Mouse (Mus musculus) gastrocnemius, postnatal 25 days (tissue): ENCODE data around the gene Xxylt1. TPM values are rescaled to one million over a fixed set of nuclear protein-coding genes. Genes with fewer than 3 reads are reported as not detected.
"Not testable (repeated sequence)": the region's sequence is repeated elsewhere in the genome, so short reads cannot be mapped to it uniquely, and the experiment has no call there.

Source experiments
- DNase-seq: peaks from one replicate; pipeline ENCODE4 v3.0.0; 2022
- total RNA-seq, 2 experiments: library from RNA; stranded (reverse); gene quantifications; 1 replicate in 1 of 2; 2 replicates in 1 of 2; pipeline ENCODE4 v1.2.3; 2021

Gene Xxylt1
- total RNA-seq, 2 experiments from 2014 or later, result 2.8 to 3.3 TPM

DNA sequence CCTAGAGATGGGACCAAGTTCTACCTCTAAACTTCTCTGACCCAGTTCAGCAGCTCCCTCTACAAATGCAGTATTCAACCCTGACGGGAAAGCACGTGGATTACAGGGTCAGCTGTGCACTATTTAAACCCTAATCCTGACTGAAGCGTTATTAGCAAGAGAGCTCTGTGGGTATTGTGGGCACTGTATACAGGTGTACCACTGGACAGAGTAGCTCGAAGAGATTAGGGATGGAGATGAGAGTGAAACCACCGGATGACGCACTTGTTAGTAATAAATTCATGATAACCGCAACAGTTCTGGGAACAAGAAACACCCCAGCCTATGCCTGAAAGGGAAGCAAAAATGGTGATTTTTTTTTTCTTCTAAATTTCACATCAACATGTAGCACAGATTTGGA lies 57.0 kb downstream of the Xxylt1 start:
- no peak for DNase-seq

DNA sequence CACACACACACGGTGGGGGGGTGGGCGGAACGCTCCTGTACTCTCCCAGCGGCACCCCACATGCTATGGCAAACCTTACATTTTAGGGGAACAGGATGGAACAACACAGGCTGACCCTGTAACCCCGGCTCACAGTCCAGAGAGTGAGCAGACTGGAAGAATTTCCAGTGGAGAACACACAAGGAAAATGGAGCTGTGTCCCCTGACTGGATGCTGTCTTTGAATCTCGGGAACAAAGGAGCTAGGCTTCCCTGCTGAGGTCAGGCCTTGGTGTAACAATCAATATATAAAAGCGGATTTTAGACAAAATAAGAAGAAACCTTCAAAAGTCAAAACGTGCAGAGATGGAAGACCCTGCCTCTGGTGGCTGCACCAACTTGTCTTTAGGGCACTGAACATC lies 57.4 kb downstream of the Xxylt1 start:
- DNase-seq, result no peak

DNA sequence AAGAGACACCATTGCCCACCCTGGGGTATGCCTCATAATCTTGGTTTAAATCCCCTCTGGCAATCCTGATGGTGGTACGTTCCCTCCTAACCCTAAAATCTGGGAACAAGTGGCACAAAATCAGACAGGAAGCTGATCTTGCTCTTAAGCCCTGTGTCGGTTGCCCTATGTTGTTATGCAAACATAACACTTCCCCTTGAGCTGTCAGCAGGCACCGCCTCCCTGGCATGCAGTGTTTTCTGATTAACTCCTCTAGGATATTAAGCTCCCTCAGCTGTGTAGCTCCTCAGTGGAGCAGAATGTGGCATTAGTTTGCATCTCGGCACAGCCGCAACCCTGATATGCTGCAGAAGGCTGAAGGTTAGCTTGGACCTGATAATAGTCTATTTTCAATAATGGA lies 58.9 kb downstream of the Xxylt1 start:
- no peak for DNase-seq

DNA sequence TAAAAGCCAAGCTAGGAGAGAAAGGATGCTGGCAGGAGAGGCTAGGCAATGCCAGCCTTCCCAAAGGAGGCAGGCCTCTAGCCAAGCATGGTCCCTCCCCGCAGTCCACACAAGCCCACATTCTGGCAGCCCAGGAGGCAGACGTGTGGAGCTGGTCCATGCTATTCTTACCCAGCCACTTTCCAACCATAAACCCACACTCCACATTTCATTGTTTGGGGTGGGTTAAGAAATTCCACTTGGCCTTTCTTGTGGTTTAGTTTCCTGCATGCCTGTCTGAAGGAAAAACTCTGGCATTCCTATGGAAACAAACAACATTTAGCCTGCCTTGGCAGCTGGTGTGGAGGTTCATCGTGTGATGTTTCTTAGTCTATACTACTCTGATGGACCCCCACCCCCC lies 61.7 kb downstream of the Xxylt1 start:
- no peak for DNase-seq

DNA sequence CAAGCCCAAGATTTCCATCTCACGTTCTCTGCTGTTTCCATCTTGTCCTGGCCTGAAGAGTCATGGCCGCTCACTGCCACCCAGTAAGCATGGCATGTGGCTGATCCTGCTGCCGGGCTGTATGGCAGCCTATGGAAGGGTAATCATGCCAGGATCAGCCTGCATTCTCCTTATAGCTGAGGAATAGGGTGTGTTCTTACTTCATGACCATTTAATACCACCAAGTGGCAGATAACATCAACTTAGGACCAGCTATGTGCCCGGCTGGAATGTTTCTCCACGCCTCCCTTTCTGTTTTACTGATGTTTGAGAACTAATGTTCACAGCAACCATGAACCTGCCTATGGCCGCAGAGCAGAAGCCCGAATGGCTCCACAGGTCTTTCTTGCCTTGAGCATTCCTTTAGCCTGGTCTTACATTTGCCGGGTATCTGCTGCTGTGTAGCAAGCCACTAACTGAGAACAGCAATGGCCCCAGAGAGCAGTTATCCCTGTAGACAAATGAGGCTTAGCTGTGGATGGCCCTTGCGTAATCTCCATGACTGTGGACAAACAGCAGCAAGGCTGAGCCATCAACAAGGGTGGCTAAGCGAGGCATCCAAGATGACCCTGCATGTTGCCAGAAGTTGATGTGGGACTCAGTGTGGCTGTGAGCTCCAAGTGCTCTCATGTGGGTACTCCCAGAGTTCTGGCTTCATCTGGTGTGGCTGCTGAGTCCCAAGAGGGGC lies 63.4 kb downstream of the Xxylt1 start:
- DNase-seq, result no peak

DNA sequence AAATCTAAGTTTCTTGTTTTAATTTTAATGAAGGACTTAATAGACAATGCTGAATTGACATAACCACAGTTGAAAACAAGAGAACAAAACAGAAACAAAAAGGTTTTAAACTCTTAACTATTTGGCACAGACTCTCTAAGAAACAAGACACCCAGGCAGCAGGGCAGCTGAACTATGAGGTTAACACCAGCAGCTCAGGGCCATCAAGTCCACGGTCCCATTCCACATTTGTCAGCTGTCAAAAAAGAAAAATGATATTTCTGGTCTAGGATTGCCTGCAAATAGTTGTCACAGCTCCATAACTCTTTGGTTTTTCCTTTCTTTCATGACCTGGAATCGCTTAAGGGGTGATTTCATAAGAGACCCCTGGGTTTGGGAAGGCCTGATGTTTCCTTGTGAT lies 64.6 kb downstream of the Xxylt1 start:
- DNase-seq, result no peak

DNA sequence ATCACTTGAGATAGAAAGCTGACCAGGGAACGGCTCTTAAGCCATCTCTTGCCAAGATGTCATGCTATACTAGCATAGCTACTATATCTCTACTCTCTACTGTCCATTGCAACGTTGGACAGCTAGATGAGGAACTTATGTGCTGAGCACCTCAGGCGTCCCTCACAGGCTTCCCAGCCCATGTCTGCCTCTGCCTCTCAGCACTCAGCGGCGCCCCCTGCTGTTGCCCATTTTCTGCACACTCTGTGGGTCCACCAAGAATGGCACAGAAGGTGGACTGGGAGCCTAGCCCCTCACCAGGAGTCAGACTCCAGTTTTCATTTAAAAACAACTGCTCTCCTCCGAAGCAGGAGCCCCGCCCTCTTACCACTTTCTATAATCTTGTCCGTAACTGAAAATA lies 65.1 kb downstream of the Xxylt1 start:
- no peak for DNase-seq

DNA sequence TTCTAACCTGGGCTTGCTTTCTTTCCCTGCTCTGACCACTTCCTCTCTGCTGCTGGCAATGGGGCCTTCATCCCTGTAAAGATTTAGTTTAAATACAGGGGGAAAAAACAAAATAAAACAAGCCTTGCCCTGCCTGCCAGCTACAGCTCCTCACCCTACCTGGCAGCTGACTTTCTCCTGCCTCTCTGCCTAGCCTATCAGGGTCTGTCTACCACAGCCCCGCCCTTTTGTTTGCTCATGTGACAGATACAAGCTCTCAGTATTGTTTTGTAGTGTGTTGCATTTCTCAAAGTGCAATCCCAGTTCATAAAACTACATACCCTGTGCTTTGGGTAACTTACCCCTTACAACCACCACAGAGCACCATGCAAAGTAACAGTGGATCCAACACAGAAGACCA lies 66.0 kb downstream of the Xxylt1 start:
- no peak for DNase-seq

DNA sequence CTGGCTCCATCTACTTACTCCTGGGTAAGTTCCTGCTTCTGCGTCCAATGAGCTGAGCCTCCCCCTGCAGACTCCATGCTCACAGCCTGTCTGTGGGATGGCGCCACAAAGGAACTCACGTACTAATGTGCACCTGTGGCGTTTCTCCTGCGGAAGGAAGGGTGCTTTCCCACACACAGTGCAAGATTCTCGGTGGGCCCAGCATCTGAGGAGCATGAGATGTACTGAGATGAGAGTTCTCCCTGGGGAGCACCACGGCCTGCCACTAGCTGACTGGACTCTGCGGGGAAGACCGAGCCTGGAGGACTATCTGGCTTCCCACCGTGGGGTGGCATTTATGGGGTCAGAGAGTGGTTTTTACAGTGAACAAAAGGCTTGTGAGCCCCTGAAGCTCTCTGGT lies 69.0 kb downstream of the Xxylt1 start:
- DNase-seq, result no peak

DNA sequence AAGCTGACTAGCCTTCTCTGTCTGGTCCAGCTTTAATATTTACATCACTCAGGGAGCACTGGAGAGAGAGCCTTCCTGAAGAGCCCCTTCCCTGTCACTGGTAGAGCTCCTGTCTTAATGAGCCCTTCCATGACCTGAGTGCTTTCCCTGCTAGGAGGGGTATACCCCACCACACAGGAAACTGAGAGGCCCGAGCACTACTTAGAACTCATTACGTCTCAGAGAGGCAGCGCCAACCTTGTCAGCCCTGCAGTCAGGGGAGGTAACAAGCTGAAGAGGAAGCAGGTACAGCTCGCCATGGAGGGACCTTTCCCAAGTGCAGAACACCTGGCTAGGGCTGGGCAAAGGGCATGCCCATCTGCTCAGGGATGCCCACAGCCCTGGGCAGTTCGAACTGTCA lies 70.8 kb downstream of the Xxylt1 start:
- DNase-seq, result no peak

DNA sequence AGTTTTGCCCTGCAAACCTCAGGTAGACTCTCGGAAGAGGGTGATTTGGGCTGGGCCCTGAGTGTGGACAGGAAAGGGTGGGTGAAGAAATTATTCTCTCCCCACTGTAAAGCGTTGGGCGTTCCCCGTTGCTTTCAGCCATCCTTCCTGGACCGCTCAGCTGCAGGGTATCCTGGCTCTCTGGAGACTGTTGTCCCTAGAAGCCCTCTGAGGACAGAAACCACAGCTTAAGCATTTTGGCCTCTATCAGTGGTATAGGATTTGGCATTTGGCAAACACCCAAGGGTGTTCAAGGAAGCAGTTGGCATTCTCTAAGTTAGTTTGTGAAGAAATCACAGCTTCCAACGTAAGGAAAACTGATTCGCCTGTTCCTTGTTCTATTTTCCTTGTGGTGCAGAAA lies 72.9 kb downstream of the Xxylt1 start:
- DNase-seq, result no peak

DNA sequence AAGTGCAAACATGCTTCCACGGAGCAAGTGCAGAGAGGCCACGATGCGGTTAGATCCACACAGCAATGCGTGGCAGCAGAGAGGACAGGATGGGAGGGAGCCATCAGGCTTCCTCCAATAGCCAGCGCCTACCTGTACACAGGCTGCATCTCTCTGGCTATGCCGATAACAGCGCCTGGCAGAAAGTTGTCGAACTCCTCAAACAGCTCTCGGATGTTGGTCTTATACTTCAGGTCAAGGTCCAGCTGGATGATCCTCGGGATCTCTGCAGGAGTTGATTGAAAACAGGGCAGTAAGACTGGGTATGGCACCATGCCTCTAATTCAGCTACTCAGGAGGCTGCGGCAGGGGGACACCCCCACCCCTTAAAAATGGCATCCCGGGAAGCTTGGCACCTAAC lies 73.7 kb downstream of the Xxylt1 start:
- DNase-seq, result no peak

DNA sequence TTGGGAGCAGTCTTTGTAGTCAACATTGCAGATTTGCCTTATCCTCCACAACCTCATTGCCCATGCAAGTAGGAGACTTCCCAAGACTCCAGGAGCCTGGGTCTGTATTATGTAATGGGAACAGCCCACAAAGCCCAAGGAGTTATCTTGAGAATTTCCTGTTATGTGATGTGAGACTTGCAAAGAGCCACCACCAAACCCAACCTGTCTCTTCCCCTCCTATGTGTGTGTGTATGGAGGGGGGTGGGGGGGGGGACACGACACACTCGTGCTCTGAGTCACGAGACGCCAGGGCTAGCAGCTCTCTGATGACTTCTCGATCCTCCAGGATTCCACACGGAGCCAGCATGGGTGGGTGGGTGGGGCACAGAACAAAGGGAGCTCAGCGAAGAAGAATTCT lies 75.5 kb downstream of the Xxylt1 start:
- DNase-seq, result no peak

DNA sequence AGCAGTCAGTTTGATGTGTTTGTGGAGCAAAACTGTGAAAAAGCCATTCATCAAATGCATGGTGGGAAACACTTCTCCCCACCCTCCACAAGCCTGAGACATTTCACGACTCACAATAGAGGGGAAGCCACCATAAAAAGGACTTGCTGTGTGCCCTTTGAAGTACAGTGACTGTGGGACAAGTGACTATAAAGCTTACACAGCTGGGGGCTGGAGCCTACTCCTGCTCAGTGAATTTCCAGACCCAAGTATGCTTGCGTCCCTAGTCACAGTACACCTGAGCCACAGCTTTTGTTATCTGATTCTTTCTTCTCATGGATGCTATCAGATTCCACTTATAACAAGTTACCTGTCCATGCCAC lies 76.9 kb downstream of the Xxylt1 start:
- no peak for DNase-seq

DNA sequence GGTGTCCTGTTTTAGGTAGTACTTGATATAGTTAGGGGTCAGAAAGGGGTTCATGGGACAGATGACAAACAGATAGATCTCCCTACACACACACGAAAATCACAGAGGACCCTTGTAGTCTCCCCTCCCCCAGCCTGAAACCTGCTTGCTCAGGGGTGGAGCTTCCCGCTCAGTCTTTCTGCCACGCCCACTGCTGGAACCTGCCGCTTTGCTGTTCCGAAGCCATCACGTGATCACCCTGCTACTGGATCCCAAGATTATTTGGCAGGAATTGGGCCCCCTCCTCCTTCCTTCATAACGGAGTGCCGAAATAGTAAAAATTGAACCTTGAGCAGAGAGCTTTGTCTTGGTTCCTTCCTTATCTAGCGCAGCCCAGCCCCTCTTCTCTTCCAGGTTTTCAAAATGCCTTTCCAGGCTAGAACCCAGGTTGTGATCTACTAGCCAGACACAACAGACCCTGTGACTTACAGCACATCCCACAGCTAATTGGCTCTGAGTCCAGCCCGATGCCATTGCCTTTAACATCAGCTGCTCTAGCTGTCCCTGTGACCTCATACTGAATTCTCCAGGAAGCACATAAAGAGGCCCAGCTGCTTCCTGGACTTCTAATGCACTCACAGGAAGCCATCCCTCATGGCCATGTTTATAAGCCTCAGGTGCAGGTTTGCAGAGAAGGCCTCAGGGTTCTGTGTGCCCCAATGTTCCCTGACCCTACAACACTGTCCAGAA lies 77.5 kb downstream of the Xxylt1 start:
- not testable (repeated sequence) for DNase-seq

DNA sequence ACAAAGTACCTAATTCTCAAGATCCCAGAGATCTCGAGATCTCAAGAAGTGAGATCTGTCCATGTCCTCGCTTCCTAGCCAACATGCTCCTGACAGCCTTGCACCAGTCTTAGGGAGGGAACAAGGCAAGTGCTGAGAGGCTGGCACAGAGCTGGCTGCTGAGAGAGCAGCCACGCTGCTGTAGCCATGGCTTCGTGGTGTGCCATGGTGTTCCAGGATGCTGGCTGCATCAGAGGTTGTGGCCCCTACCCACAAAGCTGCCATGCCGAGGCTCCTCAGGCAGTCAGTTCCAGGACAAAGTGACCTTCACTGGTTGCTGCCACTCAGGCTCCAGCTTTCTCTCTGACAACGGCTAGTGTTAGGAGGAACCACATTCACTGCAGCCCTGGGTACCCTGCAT lies 78.3 kb downstream of the Xxylt1 start:
- no peak for DNase-seq

DNA sequence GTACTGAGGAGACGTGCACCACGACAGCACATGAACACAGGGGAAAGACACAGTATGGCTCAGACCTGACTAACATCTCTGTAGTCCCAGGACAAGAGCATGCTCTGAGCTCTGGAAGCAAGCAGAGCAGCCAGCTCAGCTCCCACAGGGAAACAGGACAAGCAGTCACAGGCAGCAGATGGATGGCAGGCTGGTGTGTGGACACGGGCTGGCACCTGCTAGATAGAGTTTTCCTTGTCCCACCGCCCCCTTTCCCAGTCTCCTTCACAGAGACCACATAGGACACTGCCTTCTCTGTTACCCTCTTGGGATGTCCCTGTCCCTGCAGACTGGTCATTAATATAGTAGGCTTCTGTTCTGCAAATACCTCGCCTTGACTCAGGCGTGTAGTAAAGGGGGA lies 79.1 kb downstream of the Xxylt1 start:
- no peak for DNase-seq

DNA sequence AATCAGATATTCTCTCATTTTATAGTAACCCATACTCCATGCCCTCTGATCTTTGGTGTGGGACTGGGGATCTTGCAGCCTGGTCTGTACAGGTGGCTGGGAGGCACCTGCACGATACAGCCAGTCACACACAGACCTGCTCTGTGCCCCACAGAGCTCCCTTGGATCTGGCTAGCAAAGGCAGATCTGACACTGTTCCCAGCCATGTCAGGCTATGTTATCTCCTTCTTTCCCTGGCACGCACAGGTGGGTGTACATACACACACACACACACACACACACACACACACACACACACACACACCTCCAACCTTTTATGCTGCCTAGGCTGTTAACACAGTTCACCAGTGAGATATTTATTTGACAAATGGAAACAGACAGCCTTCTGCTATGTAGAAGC lies 82.5 kb downstream of the Xxylt1 start:
- DNase-seq, result no peak

DNA sequence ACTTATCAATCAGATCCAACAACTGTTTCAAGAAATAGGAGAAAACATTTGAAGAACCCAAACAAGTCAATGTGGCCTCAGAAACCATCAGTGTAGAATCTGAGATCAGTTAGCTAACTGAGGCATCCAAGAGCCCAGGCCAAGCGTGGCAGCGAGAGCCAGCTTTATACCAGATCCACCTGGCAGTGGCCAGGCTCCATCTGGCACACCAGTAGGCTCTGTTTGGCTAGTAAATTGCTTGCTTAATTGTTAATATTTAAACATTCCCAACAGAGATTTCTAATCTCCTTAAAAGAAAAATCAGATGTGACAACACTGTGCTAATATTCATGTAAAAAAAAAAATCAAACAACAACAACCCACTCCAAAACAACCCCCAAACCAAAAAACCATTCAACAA lies 83.2 kb downstream of the Xxylt1 start:
- DNase-seq, result no peak

DNA sequence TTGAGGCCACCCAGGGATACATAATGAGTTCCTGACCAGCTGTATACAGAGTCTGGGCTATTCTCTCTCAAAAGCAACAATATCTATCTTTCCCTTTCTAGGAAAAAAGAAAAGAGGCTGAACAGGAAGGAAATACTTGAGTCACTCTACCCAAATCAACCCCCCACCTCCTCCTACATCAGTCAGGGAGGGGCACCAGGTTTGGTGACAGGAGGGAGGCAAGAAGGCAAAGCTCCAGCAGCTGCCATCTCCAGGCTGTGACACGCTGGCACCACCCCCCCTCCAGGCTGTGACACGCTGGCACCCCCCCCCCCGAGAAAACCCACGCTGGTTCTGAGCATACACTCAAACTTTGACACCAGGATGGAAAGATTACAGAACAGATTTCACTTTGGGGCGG lies 85.8 kb downstream of the Xxylt1 start:
- no peak for DNase-seq

DNA sequence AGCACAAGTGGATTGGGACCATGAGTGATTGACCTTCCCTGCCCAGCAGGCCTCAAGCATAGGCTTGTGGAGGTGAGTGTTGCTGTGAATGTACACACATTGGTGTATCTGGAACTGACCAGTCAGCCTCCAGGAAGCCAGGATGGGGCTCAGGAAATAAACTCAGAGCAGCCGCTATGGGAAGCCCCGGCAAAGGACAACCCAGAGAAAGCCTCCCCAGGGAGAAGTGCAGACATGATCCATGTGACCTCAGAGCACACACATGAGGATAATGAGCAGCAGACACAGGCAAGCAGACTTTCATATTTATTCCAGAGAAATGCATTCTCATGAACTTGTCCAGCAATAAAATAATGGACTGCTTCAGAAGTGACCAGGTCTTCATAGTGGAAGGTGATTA lies 86.4 kb downstream of the Xxylt1 start:
- no peak for DNase-seq

DNA sequence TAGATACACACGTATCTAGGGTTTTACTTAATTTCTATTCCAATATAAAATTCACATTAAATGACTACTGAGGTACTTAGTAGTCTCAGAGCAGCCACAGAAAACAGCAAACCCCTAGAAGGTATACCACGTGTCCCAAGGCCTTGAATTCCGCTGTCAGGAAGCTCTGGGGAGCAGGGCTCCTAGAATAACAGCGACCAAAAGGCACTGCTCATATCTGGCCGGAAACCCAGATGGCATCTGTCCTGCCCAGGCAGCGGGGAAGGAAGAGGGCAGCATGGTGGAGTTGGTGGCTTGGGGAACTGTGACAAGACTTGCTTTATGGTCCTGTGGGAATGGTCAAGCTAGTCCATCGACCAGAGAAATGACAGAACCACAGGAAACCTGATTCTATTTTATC lies 86.9 kb downstream of the Xxylt1 start:
- no peak for DNase-seq

DNA sequence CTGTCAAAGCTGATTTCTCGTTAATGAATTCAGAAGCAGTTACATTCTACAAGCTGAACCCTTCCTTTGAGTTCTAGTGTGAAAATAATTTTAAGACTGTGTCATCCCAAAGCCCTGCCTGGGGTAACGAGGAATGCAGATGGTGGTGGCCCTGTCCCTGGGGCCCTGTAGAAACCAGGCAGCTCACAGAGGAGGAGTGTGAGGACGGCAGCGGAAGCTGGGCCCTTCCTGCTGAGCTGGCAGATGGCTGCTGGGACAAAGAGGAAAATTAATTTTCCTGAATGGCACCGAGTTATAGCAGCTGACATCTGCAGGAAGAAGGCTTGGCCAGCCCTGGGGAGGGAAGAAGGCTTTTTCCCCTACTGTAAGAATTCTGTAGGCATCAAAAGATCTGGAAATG lies 88.7 kb downstream of the Xxylt1 start:
- DNase-seq, result peak; percentile 54

DNA sequence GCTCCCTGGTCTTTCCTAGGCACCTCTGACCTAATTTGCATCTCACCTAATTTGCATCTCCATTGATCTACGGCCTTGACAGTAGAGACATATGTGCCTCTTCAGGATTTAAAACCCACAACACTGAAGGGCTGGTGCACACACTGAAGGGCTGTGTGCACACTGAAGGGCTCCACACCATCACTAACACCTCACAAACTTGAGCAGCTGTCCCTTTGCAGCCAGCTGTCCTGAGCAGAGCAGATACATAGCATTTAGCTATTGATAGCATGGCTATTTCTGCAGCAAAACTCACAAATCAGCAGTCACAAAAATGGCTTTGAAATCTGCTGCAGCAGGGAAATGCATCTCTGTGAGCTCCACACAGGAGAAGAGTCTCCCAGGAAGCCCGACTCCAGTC lies 90.6 kb downstream of the Xxylt1 start:
- DNase-seq, result no peak
